Mouse (Mus musculus) gonadal fat pad, adult 2 months (tissue): Measurements from ENCODE around the gene Olfr406. TPM values are rescaled to one million over a fixed set of nuclear protein-coding genes. Genes with fewer than 3 reads are reported as not detected.

Source experiments
- DNase-seq: peaks from one replicate; pipeline ENCODE4 v3.0.0-alpha.2; 2012; ENCODE audit warnings: low read depth
- polyA plus RNA-seq: library from polyadenylated mRNA; depleted of rRNA; stranded (reverse); fragments of >200 nt; gene quantifications from 2 replicates; pipeline ENCODE4 v1.2.3, GENCODE M21; 2012; rRNA removed

The Olfr406 gene
- polyA plus RNA-seq = not detected in 2 replicates

GRCm38 (mm10) chr11:74259508-74259907 is at the start of gene Olfr406:
TSS of gene Olfr406 (plus strand) at chr11:74259808.
- no peak for DNase-seq

GRCm38 (mm10) chr11:74211279-74211678 is 48.3 kb upstream of the Olfr406 start, which contains the start of gene Olfr43:
TSS of gene Olfr43 (minus strand) at chr11:74211379.
- no peak for DNase-seq

GRCm38 (mm10) chr11:74241201-74241600 is 18.4 kb upstream of the Olfr406 start:
- DNase-seq = no peak

GRCm38 (mm10) chr11:74283436-74283835 is 23.8 kb downstream of the Olfr406 start, which contains the start of gene Olfr59:
TSS of gene Olfr59 (plus strand) at chr11:74283736.
- DNase-seq = no peak

- no peak for DNase-seq
Measured at GRCm38 (mm10) chr11:74287256-74287655, 27.6 kb downstream of the Olfr406 start.

Other genes starting within 250 kb of the Olfr406 start
- gene Olfr139, start 203.3 kb upstream of the Olfr406 start, polyA plus RNA-seq = not detected in 2 replicates
- gene Olfr399, start 203.2 kb upstream of the Olfr406 start, polyA plus RNA-seq = not detected in 2 replicates
- gene Zfp616, start 189.9 kb upstream of the Olfr406 start, polyA plus RNA-seq = not detected in 2 replicates
- not detected in 2 replicates for gene Olfr401, start 146.1 kb upstream of the Olfr406 start, polyA plus RNA-seq
- not detected in 2 replicates for gene Olfr402, start 106.3 kb upstream of the Olfr406 start, polyA plus RNA-seq
- gene Olfr403, start 73.6 kb upstream of the Olfr406 start, polyA plus RNA-seq = not detected in 2 replicates
- not detected in 2 replicates for gene Olfr43, start 48.4 kb upstream of the Olfr406 start, polyA plus RNA-seq
- gene Olfr59, start 23.9 kb downstream of the Olfr406 start, polyA plus RNA-seq = not detected in 2 replicates
- gene Olfr410, start 78.2 kb downstream of the Olfr406 start, polyA plus RNA-seq = not detected in 2 replicates
- gene Olfr411, start 92.8 kb downstream of the Olfr406 start, polyA plus RNA-seq = not detected in 2 replicates
- not detected in 2 replicates for gene Olfr412, start 102.3 kb downstream of the Olfr406 start, polyA plus RNA-seq